Mouse (Mus musculus) gastrocnemius, postnatal 14 days (tissue): ENCODE data around the gene A3galt2. TPM values are rescaled to one million over a fixed set of nuclear protein-coding genes. Genes with fewer than 3 reads are reported as not detected.

Experiments
- DNase-seq: peaks from one replicate; pipeline ENCODE4 v3.0.0; 2021; ENCODE audit warnings: mixed read lengths
- intact Hi-C: fragments of 180-260 bp; cut with DNase I; formaldehyde crosslinking; loops from one replicate; pipeline ENCODE4 v1.15.1; 2025; ENCODE audit warnings: low total_unique reads
- long read RNA-seq, 2 experiments: library from polyadenylated mRNA; stranded (forward); transcript quantifications; one replicate each; pipeline ENCODE4 v2.0.0; 2021
- total RNA-seq, 2 experiments: library from RNA; stranded (reverse); gene quantifications; 2 replicates each; pipeline ENCODE4 v1.2.3; 2021

Gene A3galt2
- total RNA-seq = under 1 TPM; 0.06 to 0.18 TPM
- long read RNA-seq, experiment 1 = 0 reads
- long read RNA-seq, experiment 2 = 0 reads

DNA sequence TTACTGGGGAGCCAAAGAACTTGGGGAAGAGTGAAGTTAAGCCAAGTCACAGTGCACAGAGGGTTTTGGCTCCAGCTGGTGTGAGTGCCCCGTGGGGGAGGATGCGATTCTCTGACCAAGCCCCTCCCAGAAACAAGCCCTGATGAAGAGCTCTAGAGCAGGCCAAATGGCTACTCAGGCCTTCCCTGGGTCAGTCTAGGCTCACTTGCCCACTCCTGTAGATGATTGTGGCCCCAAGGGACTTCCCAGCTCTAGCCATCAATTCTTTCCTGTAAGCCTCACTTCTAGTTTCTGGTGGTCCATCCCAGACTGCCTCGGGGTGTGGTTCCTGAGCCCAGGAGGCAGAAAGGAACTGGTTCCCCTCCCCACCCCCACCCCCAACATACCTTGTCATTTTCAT, at the start of gene A3galt2:
Gene A3galt2, plus strand, starts transcription at position 301 of the 400 bp plus-strand sequence.
- no peak for DNase-seq
- intact Hi-C loops = no loop called here

DNA sequence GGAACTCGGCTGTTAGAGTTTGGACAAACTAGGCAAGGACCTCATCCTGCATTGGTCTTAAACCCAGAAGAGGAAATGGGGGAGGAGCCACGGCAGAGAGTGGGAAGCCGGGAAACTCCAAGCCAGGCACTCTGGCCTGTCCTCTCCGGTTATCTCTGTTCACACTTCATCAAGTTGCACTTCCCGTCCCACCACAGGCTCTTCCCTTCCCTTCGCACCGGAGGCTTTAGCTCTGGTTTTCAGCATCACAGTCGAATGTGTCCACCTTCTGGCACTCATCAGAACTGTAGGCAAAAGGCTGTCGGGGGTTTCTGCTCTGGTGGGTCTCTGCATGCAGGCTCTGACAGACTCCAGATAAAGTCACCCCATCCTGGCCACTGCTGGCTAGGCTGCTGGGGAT, 48.5 kb upstream of the A3galt2 start:
- peak; percentile 34 for DNase-seq
- intact Hi-C loops = no loop called here

DNA sequence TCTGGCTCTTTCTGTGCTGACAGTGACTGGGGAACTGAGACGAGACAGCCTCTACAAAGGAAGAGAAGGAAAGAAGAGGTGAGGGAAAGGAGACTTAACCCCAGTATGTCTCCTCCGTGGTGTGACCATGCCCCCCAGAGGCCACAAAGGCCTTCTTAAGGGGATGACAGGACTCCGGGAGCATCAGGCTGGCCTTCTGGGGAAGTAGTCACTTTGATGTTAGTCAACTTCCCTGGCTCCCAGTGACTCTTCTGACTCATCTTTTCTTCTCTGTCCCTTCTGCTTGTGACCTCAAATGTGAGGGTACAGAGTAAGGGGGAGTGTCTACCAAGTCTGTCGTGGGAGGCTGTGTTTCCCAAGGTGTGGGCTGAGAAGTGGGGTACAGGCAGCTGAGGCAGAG, 47.8 kb upstream of the A3galt2 start:
- intact Hi-C loops = no loop called here
- no peak for DNase-seq

DNA sequence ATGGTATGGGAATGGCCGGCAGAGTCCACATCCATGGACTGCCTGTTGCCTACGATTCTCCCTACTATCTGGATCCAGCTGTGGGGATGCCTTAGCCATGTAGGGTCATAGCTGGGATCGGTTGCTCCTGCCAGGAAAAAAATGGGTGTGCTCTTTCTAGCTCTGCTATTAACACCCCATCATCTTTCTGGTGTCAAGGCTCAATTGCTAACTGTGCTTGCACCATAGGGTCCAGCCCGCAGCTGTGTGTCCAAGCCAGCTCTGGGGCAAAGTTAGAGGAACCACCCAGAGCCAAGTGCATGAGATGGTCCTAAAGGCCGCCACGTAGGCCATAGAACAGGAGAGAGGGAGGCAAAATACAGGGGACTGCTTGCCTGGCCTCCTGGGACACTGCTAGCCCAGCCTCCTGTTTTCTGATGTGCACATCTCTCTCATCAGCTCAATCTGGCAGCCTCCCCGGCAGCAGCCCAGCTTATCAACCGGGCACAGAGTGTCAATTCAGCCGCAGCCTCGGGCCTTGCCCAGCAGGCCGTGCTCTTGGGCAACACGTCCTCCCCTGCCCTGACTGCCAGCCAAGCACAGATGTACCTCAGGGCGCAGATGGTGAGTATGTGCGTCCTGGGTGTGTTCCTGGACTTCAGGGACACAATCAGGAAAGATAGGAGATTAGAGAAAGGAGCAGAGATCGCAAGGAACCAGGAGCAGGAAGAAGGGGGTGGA, 45.9 kb upstream of the A3galt2 start:
- DNase-seq = no peak
- intact Hi-C loops = no loop called here

DNA sequence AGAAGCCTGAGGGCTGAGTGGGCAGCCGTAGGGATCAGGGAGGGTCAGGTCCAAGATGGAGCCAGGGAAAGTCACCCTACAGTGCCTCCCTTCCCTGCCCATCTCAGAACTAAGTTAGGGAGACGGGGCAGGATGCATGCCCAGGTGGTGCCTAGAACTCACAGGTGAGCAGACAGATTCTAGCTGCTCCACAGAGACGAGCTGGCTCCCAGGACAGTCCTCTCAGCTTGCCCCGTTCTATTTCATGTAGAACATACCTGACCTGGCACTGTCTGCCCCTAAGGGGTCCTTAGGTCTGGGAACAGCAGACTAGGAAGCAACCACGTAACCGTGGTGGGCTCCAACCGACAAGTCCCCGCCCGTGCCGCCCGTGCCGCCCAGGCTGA, 45.4 kb upstream of the A3galt2 start:
- no peak for DNase-seq
- intact Hi-C loops = loop anchor here (5.0 kb wide), 1 partner anchor 148 kb away; no protein-coding TSS in a partner anchor

DNA sequence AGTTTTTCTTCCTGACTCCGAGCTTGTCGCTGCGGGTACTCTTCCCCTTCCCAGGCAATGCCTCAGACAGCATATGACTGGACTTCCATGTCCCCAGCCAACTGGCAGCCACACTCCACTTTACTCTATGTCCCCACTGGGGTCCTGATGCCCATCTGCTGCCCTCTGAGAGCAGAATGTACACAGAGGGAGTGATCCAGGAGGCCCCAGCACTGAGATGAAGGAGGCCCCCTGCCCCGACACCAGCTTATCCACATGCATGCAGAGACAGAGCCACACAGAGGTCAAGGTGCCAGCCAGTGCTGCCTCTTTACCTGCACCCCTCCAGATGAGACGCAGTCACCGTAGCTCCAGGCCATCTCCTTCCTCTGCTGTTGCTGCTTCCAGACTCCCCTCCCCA, 44.9 kb upstream of the A3galt2 start:
- no peak for DNase-seq
- intact Hi-C loops = loop anchor here (5.0 kb wide), 1 partner anchor 147 kb away; no protein-coding TSS in a partner anchor

DNA sequence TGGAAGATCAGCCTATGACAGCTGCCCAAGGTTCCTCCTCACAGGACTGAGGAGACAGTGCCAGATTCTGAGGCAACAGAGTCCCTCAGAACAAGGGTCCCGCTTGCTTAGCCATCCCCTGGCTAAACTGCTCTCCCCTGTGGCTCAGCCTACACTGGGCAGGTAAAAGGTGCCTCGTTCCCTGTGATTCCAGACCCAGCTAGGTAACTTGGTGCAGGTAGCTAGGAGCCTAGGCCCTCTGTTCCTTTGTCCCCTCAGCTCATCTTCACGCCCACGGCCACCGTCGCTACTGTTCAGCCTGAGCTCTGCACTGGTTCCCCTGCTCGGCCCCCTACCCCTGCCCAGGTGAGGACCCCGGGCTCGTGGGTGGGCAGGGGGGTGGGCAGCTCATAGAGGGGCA, 44.4 kb upstream of the A3galt2 start:
- intact Hi-C loops = loop anchor here (1.0 to 5.0 kb wide), 2 partner anchors 66 to 147 kb away; no protein-coding TSS in a partner anchor
- DNase-seq = no peak

DNA sequence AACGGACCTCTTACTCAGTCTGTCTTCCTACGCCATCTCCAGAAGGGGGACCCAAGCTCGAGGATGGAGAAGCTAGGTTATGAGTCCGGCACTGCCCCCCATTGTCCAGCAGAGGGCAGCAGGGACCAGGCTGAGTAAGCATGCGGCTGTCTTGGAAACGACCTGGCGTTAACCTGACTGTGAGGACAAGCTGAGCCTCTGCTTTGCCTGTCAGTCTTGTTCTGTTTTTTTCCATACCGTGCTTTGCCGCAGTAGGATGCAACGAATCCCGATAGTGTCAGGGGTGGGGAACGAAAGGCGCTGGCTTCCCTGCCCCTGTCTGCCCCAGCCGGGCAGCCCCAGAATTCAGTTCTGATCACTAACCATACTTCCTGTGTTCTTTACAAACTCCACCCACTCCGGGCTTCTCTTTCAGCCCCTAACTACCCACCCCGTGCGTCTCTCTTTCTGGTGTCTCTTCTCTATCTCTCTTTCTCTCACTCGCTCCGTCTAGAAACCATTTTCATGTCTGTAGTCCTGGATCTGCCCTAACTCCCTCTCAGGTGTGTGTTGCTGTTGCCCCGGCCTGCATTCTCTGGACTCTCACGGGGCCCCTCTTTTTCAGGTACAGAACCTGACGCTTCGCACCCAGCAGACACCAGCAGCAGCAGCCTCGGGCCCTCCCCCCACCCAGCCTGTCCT, 43.6 kb upstream of the A3galt2 start:
- DNase-seq = peak; percentile 89
- intact Hi-C loops = loop anchor here (1.0 to 5.0 kb wide), 2 partner anchors 65 to 146 kb away; no protein-coding TSS in a partner anchor

DNA sequence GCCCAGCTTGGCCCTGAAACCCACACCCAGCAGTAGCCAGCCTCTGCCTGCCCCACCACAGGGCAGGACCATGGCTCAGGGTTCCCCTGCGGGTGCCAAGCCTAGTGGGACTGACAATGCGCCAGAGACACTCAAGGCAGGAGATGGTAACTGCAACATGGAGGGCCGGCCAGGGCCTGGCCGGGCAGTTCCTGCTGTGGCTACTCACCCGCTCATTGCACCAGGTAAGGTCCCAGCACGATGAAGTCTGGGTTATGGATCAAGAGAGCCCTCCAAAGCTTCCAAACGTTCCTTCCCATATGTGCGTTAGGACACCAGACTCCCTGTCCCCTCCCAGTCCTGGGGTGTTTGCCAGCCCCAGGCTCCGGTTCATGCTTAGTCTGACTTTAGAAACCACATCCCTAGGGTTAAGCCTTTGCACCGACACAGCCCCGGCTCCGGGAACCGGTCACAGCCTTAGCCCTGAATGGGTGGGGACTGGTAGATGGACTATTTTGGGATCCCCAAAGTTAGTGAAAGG, 43.0 kb upstream of the A3galt2 start:
- intact Hi-C loops = loop anchor here (5.0 kb wide), 1 partner anchor 145 kb away; no protein-coding TSS in a partner anchor
- DNase-seq = peak; percentile 49

DNA sequence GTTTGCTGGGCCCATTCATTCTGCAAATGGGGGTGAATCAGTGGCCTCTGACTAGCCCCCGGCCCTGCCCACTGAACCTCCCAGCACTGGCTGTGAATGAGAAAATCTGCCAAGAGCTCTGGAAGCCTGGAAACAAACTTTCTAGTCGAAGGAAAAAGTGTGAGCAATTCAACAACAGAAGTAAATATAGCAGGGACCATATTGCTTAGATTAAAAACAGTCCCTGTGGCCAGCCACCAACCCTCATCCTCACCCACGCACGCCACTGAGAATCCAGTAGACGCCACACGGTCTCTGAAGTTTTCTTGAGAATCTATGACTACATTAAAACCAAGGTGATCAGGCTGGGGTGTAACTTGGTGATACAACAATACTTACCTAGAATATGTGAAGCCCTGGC, 42.2 kb upstream of the A3galt2 start:
- DNase-seq = no peak
- intact Hi-C loops = loop anchor here (5.0 kb wide), 1 partner anchor 144 kb away; no protein-coding TSS in a partner anchor

DNA sequence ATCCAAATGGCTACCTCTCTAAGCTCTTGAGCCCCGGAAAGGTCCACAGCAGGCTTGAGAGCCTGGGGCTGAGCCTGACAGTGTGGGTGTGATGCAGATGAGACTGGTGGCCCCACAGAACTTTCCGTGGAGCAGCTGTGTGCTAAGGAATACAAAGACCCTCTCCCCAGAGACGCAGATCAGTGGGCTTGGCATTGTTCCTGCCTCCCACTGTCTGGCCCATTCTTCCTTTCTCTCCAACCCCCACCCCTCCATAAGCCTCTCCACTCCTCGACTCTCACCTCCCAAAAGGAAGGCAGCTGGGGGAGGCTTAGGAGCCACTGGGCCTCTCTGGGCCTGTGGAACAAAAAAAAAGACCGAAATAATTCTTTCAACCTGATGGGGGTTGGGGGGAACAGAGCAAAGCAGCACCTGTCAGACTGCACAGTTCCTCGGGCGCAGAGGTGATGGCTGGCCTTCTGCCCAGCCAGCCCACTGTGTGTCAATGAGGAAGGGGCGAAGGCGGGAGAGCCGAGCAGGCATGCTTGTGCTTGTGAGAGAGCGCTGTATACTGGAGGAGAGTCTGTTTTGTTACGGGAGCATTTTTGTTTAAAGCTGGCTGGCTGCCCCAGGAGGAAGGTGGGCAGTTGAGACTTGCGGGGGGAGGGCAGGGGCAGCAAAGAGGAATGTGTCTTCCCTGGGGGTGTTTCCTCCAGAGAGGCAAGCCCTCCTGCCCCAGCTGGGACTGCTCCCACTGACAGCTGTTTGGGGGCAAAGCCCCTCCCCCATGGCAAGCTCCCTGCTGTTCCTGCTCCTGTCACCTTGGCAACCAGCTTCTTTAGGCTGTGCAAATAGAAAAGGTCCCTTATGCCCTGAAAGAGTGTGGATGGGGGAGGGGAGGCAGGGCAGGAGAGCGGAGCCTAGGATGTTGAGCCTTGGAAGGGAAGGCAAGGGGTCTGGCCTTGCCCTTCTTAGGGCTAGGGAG, 39.6 kb upstream of the A3galt2 start:
- intact Hi-C loops = no loop called here
- no peak for DNase-seq

DNA sequence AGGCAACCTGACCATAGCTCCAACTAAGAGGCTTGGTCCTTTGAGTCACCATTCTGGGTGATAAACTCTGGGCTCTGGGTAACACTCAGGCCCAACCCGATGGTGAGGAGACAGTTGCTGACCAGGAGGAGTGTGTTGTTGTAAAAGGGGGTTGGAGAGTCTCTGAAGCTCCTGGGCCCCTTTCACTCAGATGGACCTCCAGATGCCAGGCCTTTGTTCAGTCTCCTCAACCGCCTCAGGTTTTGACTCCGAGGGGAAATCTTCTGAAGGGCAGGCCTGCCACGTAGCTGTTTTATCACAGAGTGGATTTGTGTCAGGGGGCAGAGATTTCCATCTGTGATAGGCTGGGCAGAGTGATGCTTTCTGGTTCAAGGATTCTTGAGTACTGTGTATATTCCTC, 38.9 kb upstream of the A3galt2 start:
- intact Hi-C loops = no loop called here
- DNase-seq = no peak

DNA sequence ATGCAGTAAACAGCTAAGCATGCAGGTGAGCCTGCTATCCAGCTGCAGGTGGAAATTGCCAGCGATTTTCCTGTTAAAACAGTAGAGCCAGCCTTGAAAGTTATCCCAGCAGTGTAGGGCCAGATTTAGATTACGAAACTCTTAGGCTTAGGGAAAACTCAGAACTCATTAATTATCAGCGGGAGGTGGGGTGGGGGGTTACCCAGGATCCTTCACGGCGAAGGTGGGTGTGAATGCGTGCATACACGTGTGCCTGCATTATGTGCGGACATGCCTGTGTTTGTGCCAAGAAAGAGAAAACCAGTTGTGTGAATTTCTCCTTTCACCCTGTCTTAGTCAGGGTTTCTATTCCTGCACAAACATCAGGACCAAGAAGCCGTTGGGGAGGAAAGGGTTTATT, 38.4 kb upstream of the A3galt2 start:
- intact Hi-C loops = no loop called here
- DNase-seq = no peak

DNA sequence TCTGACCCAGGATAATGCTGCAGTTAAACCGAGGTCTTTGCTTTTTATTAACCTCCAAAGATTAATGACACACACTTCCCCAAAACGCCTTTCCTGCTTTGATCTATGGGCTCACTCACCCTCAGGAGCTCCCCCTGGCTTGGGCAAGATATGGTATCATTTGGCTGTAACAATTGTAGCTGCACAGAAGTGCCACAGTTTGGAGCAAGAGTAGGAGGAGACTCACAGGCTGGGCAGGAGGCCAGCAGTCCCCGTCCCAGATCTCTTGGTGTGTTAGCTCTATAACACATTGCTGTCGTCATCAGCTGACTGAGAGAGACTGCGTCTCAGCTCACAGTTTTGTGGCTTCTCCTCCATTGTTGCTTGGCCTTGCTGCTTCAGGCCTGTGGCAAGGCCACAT, 35.1 kb upstream of the A3galt2 start:
- DNase-seq = no peak
- intact Hi-C loops = no loop called here

DNA sequence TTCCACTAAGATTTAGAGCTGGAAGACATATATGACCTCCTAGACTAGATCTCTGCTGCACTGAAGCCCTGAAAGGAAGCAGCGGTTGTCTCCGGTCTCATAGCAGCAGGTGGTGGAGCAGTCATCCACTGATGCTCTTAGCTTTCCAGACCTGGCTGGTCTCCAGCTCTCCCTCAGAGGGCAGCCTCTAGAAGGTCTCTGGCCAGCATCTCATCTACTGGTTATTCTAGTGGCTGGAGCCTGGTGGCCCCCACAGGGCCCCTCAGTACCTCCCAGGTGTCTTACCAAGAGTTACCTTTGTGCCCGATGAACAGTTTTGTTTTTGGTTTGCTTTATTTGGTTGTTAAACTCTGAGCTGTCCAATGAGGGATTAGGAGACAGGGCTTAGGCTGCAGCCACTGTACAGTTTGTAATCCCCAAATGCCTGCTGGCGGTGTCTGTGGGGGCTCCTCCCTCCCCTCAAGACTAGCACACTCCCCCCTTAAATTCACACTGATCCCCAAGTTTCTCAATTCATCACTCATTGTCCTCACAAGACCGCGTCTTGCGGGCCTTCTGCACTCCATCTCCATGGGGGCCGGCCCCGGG, 34.0 kb upstream of the A3galt2 start:
- intact Hi-C loops = no loop called here
- DNase-seq = no peak

DNA sequence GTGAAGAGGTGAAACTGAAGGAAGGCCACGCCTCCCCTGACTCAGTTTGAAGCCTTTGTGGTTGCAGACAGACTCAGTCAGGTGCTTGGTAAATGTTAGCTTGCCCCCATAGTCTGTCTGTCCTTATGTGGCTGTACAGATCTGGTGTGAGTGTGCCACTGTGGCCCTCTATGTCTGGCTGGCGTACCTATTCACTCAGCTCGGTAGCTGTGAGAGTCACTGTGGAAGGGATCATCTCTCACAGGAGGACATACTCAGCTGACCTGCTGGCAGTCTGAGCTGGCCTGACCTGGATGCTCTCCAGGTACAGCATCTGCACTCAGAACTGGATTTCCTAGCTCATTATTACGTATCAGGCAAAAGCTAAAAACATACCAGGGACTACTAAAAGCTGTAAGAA, 33.4 kb upstream of the A3galt2 start:
- DNase-seq = no peak
- intact Hi-C loops = no loop called here

DNA sequence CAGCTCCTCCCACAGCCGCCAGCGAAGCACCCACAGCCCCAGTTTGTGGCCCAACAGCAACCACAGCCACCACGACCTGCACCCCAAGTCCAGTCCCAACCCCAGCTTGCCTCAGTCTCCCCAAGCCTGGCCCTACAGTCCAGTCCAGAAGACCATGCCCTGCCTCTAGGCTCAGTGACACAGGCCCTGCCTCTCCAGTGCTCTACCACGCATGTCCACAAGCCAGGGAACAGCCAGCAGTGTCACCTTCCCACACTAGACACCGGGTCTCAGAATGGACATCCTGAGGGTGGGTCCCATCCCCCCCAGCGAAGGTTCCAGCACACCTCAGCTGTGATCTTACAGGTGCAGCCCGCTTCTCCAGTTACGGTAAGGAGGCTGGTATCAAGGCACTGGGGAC, 32.2 kb upstream of the A3galt2 start:
- DNase-seq = no peak
- intact Hi-C loops = no loop called here

DNA sequence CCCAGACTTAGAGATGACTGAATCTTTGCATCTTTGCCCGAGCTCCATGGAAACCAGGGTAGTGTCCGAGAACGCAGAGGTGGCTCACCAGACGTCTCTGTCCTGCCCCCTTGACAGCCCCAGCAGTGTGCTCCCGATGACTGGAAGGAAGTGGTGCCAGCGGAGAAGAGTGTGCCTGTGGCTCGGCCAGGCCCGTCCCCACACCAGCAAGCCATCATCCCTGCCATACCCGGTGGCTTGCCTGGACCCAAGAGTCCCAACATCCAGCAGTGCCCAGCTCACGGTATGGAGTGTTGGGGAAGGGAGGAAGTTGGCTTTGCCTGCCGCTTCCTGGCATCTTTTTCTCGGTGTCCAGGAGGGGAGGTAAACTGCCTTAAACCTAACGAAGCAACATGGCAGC, 31.7 kb upstream of the A3galt2 start:
- DNase-seq = no peak
- intact Hi-C loops = no loop called here

DNA sequence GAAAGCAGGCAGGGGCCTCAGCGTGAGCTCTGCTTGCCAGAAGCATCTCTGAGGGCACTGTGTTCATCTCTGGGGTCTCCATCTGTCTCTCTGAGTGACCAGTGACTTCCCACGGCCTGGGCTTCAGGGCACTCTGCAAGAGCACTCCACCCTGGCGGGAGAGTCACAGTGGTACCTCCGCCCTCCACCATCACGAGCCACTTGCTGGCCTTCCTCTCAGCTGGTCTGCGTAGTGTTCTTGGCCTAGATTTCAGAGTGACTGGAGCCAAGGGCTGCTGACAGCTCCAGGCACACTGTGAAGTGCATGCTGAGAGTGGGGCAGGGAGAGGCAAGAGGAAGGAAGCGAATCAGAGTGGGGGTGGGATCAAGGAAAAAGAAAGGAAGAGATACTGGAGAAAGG, 31.1 kb upstream of the A3galt2 start:
- DNase-seq = no peak
- intact Hi-C loops = no loop called here
